Mouse (Mus musculus): Measurements from ENCODE around the gene Gm4133.
"Not testable (repeated sequence)": the region's sequence is repeated elsewhere in the genome, so short reads cannot be mapped to it uniquely, and the experiment has no call there.

Gene Gm4133

GRCm38 (mm10) chr7:20333965-20334364 lies at the start of gene Gm4133:
Gm4133 (minus strand) TSS chr7:20334065.
- not testable (repeated sequence) for DNase-seq (ENCODE audit: low spot score)

GRCm38 (mm10) chr7:20375310-20375709 lies 41.4 kb upstream of the Gm4133 start, which contains the start of gene Gm5728:
Gm5728 (minus strand) TSS chr7:20375410.
- not testable (repeated sequence) for DNase-seq (ENCODE audit: low spot score)
